Mouse (Mus musculus) MEL (cell line): Measurements from ENCODE around the gene Rabep1. TPM values are rescaled to one million over a fixed set of nuclear protein-coding genes. Genes with fewer than 3 reads are reported as not detected.

Experiments
- DNase-seq: peaks from one replicate; pipeline ENCODE4 v3.0.0; 2011; ENCODE audit warnings: low read depth, low spot score
- H3K27ac ChIP-seq: 2 replicates; pipeline ENCODE4 v1.5.1; 2012; ENCODE audit warnings: low read depth, mild to moderate bottlenecking, control low read depth, low read length, moderate library complexity; ENCODE audit not compliant: control insufficient read depth
- H3K27me3 ChIP-seq, 2 experiments: fragments of 150-350 bp in 1 of 2; sonication (generic) in 1 of 2; 2 replicates each; pipeline ENCODE4 v1.6.1; 2012; ENCODE audit warnings: low read length in 2 of 2, mild to moderate bottlenecking in 2 of 2, improper control_type of control experiment in 1 of 2, moderate library complexity in 1 of 2; ENCODE audit not compliant: insufficient read depth in 2 of 2, control insufficient read depth in 1 of 2
- H3K36me3 ChIP-seq, 2 experiments: 2 replicates each; pipeline ENCODE4 v1.6.1; 2012 to 2014; ENCODE audit warnings: low read length in 2 of 2, improper control_type of control experiment in 1 of 2, inconsistent platforms in 1 of 2, mild to moderate bottlenecking in 1 of 2; ENCODE audit not compliant: insufficient read depth in 2 of 2, control insufficient read depth in 1 of 2
- H3K4me1 ChIP-seq, 2 experiments: fragments of 150-350 bp in 1 of 2; sonication (generic) in 1 of 2; 2 replicates each; pipeline ENCODE4 v1.6.1; 2012; ENCODE audit warnings: low read length in 2 of 2, improper control_type of control experiment in 1 of 2, mild to moderate bottlenecking in 1 of 2; ENCODE audit not compliant: insufficient read depth in 2 of 2, control insufficient read depth in 1 of 2
- H3K4me3 ChIP-seq, 2 experiments: fragments of 150-350 bp in 1 of 2; sonication (generic) in 1 of 2; 2 replicates each; pipeline ENCODE4 v1.5.1; 2012; ENCODE audit warnings: low read depth in 2 of 2, low read length in 2 of 2, mild to moderate bottlenecking in 2 of 2, moderate library complexity in 2 of 2, control low read depth in 1 of 2, improper control_type of control experiment in 1 of 2; ENCODE audit not compliant: control insufficient read depth in 1 of 2, insufficient read depth in 1 of 2
- H3K79me2 ChIP-seq: 2 replicates; pipeline ENCODE4 v1.6.1; 2012; ENCODE audit warnings: mild to moderate bottlenecking, low read length, moderate library complexity; ENCODE audit not compliant: control insufficient read depth, poor library complexity, insufficient read depth
- H3K9ac ChIP-seq: 2 replicates; pipeline ENCODE4 v1.6.1; 2012; ENCODE audit warnings: low read depth, mild to moderate bottlenecking, control low read depth, low read length, moderate library complexity; ENCODE audit not compliant: control insufficient read depth, poor library complexity, severe bottlenecking
- H3K9me3 ChIP-seq: fragments of 150-350 bp; sonication (generic); replicated peaks from 2 replicates; pipeline ENCODE4 v1.6.1; 2012; ENCODE audit warnings: mild to moderate bottlenecking, low read length, improper control_type of control experiment, moderate library complexity; ENCODE audit not compliant: insufficient read depth
- E2F4 ChIP-seq: IDR thresholded peaks from 2 replicates; pipeline ENCODE4 v1.6.1; 2011; ENCODE audit warnings: low read depth, low read length, improper control_type of control experiment, borderline replicate concordance
- ELF1 ChIP-seq: IDR thresholded peaks from 2 replicates; pipeline ENCODE4 v1.6.1; 2014; ENCODE audit warnings: low read depth, mild to moderate bottlenecking, inconsistent platforms, low read length, improper control_type of control experiment, moderate library complexity
- EP300 ChIP-seq, 2 experiments: IDR thresholded peaks; 2 replicates each; pipeline ENCODE4 v1.6.1; 2011; ENCODE audit warnings: improper control_type of control experiment in 2 of 2, low read length in 2 of 2, low read depth in 1 of 2, mild to moderate bottlenecking in 1 of 2
- ETS1 ChIP-seq: IDR thresholded peaks from 2 replicates; pipeline ENCODE4 v1.6.1; 2012; ENCODE audit warnings: low read depth, mild to moderate bottlenecking, inconsistent platforms, low read length, improper control_type of control experiment, moderate library complexity
- GABPA ChIP-seq: IDR thresholded peaks from 2 replicates; pipeline ENCODE4 v1.6.1; 2012; ENCODE audit warnings: low read depth, mild to moderate bottlenecking, inconsistent platforms, low read length, improper control_type of control experiment, moderate library complexity
- GATA1 ChIP-seq: IDR thresholded peaks from 2 replicates; pipeline ENCODE4 v1.6.1; 2011; ENCODE audit warnings: low read depth, low read length, improper control_type of control experiment
- JUND ChIP-seq: IDR thresholded peaks from 2 replicates; pipeline ENCODE4 v1.6.1; 2011; ENCODE audit warnings: low read depth, mild to moderate bottlenecking, improper control_type of control experiment, low read length
- KAT2A ChIP-seq: conservative IDR thresholded peaks from 2 replicates; pipeline ENCODE4 v1.6.1; 2012; ENCODE audit warnings: low read depth, low read length, improper control_type of control experiment, inconsistent platforms
- MAX ChIP-seq: IDR thresholded peaks from 2 replicates; pipeline ENCODE4 v1.6.1; 2011; ENCODE audit warnings: low read length, improper control_type of control experiment
- MAZ ChIP-seq: IDR thresholded peaks from 2 replicates; pipeline ENCODE4 v1.6.1; 2012; ENCODE audit warnings: low read depth, mild to moderate bottlenecking, inconsistent platforms, low read length, improper control_type of control experiment
- MXI1 ChIP-seq: IDR thresholded peaks from 2 replicates; pipeline ENCODE4 v1.6.1; 2011; ENCODE audit warnings: mild to moderate bottlenecking, low read depth, low read length, improper control_type of control experiment
- MYC ChIP-seq: IDR thresholded peaks from 2 replicates; pipeline ENCODE4 v1.6.1; 2011; ENCODE audit warnings: low read depth, mild to moderate bottlenecking, low read length, improper control_type of control experiment, moderate library complexity
- NELFE ChIP-seq: IDR thresholded peaks from 2 replicates; pipeline ENCODE4 v1.6.1; 2011; ENCODE audit warnings: low read depth, low read length, improper control_type of control experiment
- NRF1 ChIP-seq: IDR thresholded peaks from 2 replicates; pipeline ENCODE4 v1.6.1; 2014; ENCODE audit warnings: low read depth, mild to moderate bottlenecking, inconsistent platforms, low read length, improper control_type of control experiment, moderate library complexity; ENCODE audit not compliant: poor library complexity, insufficient read depth, severe bottlenecking
- POLR2A ChIP-seq, 2 experiments: IDR thresholded peaks; 2 replicates each; pipeline ENCODE4 v1.6.1; 2011 to 2012; ENCODE audit warnings: low read length in 2 of 2, mild to moderate bottlenecking in 2 of 2, control low read depth in 1 of 2, improper control_type of control experiment in 1 of 2, low read depth in 1 of 2, moderate library complexity in 1 of 2; ENCODE audit not compliant: control insufficient read depth in 1 of 2, insufficient read depth in 1 of 2, poor library complexity in 1 of 2
- POLR2AphosphoS5 ChIP-seq: IDR thresholded peaks from 2 replicates; pipeline ENCODE4 v1.6.1; 2012; ENCODE audit warnings: low read depth, borderline replicate concordance, mild to moderate bottlenecking, inconsistent platforms, low read length, moderate library complexity, mixed read lengths
- RAD21 ChIP-seq: IDR thresholded peaks from 2 replicates; pipeline ENCODE4 v1.6.1; 2011; ENCODE audit warnings: mild to moderate bottlenecking, low read depth, low read length, improper control_type of control experiment
- RCOR1 ChIP-seq: IDR thresholded peaks from 2 replicates; pipeline ENCODE4 v1.6.1; 2012; ENCODE audit warnings: low read depth, mild to moderate bottlenecking, inconsistent platforms, low read length, improper control_type of control experiment
- SIN3A ChIP-seq: IDR thresholded peaks from 2 replicates; pipeline ENCODE4 v1.6.1; 2012; ENCODE audit warnings: low read length, improper control_type of control experiment, inconsistent platforms
- TBP ChIP-seq: IDR thresholded peaks from 2 replicates; pipeline ENCODE4 v1.8.0; 2011; ENCODE audit warnings: low read depth, low read length, improper control_type of control experiment
- USF1 ChIP-seq: IDR thresholded peaks from 2 replicates; pipeline ENCODE4 v1.6.1; 2014; ENCODE audit warnings: low read depth, mild to moderate bottlenecking, inconsistent platforms, low read length, improper control_type of control experiment, moderate library complexity
- ZC3H11A ChIP-seq: IDR thresholded peaks from 2 replicates; pipeline ENCODE4 v1.6.1; 2012; ENCODE audit warnings: low read depth, mild to moderate bottlenecking, inconsistent platforms, low read length, improper control_type of control experiment
- ZMIZ1 ChIP-seq: IDR thresholded peaks from 2 replicates; pipeline ENCODE4 v1.6.1; 2012; ENCODE audit warnings: low read depth, mild to moderate bottlenecking, inconsistent platforms, low read length, improper control_type of control experiment, moderate library complexity
- ZNF384 ChIP-seq: IDR thresholded peaks from 2 replicates; pipeline ENCODE4 v1.6.1; 2012; ENCODE audit warnings: low read depth, mild to moderate bottlenecking, inconsistent platforms, low read length, improper control_type of control experiment
- polyA plus RNA-seq, 2 experiments: library from polyadenylated mRNA; stranded (reverse) in 1 of 2; unstranded in 1 of 2; fragments of >175 nt in 1 of 2; fragments of >200 nt in 1 of 2; gene quantifications; 2 replicates each; pipeline versions ENCODE4 v1.2.1 to v1.2.4; 2012; ENCODE audit warnings: low replicate concordance in 2 of 2, low read depth in 1 of 2; ENCODE audit not compliant: insufficient read length in 2 of 2, insufficient read depth in 1 of 2, missing spikeins in 1 of 2
- total RNA-seq: library from RNA; depleted of rRNA; stranded (reverse); fragments of 300-350 nt; gene quantifications from 2 replicates; pipeline ENCODE4 v1.2.3, GENCODE M21; 2012

Rabep1 gene
- total and polyA plus RNA-seq, 3 experiments, result 24.2 to 72.2 (median 34.3) TPM

GRCm38 (mm10) chr11:70869263-70869662 lies 24.7 kb downstream of the Rabep1 start:
- Histone ChIP-seq H3K4me3 (no peak overlapping the region), H3K27me3 (no peaks in the 10 kb centered on the region), H3K9me3 (no peaks in the 10 kb centered on the region), H3K4me1 (peaks cover 19 to 35% of the 10 kb centered on the region in 2 experiments), H3K27ac (no peak overlapping the region), H3K79me2 (peaks cover 36% of the 10 kb centered on the region), H3K9ac (no peak overlapping the region), H3K36me3 (peaks cover 0 to 43% of the 10 kb centered on the region in 2 experiments; a peak in 2 of 4 replicates)
- no peak for TF ChIP-seq RCOR1
- no peak for TF ChIP-seq ETS1
- no peak for TF ChIP-seq ELF1
- TF ChIP-seq NRF1, result no peak
- TF ChIP-seq RAD21, result no peak
- TF ChIP-seq MAX, result no peak
- TF ChIP-seq POLR2A (IDR thresholded peaks at IDR 0.05; ENCODE audit: control insufficient read depth in 1 of 2, insufficient read depth in 1 of 2, low read depth in 1 of 2, low read length in 2 of 2, poor library complexity in 1 of 2), result no peak
- TF ChIP-seq GATA1, result no peak
- TF ChIP-seq MYC, result no peak
- TF ChIP-seq MAZ, result no peak
- no peak for TF ChIP-seq NELFE
- no peak for TF ChIP-seq ZNF384
- TF ChIP-seq SIN3A, result no peak
- TF ChIP-seq MXI1, result no peak
- no peak for TF ChIP-seq KAT2A
- no peak for TF ChIP-seq JUND
- no peak for DNase-seq

- Histone ChIP-seq H3K4me1 (peaks cover 19 to 35% of the 10 kb centered on the region in 2 experiments), H3K27me3 (no peaks in the 10 kb centered on the region), H3K4me3 (no peak overlapping the region), H3K9ac (no peak overlapping the region), H3K9me3 (no peaks in the 10 kb centered on the region), H3K27ac (no peak overlapping the region), H3K79me2 (peaks cover 34% of the 10 kb centered on the region), H3K36me3 (peaks cover 0 to 43% of the 10 kb centered on the region in 2 experiments; a peak in 2 of 4 replicates)
- TF ChIP-seq GABPA, result no peak
- no peak for TF ChIP-seq NELFE
- TF ChIP-seq E2F4, result no peak
- no peak for TF ChIP-seq MAX
- no peak for TF ChIP-seq POLR2AphosphoS5
- TF ChIP-seq GATA1, result 0 out of 2 replicates have a peak, but pooled peaks have one; percentile 12
- TF ChIP-seq ETS1, result no peak
- TF ChIP-seq TBP, result no peak
- TF ChIP-seq ZC3H11A, result no peak
- TF ChIP-seq USF1, result no peak
- TF ChIP-seq MYC, result no peak
- TF ChIP-seq ZNF384, result peak; percentile 36; the same call in 1 of the 2 replicates
- TF ChIP-seq EP300 (IDR thresholded peaks at IDR 0.05; ENCODE audit: low read depth in 1 of 2, low read length in 2 of 2), result no peak
- TF ChIP-seq ZMIZ1, result no peak
- peak; percentile 47 for DNase-seq
Observed at GRCm38 (mm10) chr11:70869811-70870210, 25.2 kb downstream of the Rabep1 start.
